Mouse (Mus musculus) stomach, embryonic 16.5 days (tissue): ENCODE data around the gene Nr1d1. TPM values are rescaled to one million over a fixed set of nuclear protein-coding genes. Genes with fewer than 3 reads are reported as not detected.
A peak's percentile ranks its signal among the peaks of the same experiment; 100 is the strongest.
"Not testable (repeated sequence)": the region's sequence is repeated elsewhere in the genome, so short reads cannot be mapped to it uniquely, and the experiment has no call there.

Source experiments
- ATAC-seq: fragments of 200-750 bp; cut with Nextera tagmentation; 2 replicates; pipeline ENCODE4 v1.8.0; 2017; ENCODE audit warnings: moderate number of reproducible peaks, moderate TSS enrichment; ENCODE audit not compliant: insufficient read depth, low FRiP score
- H3K27ac ChIP-seq: fragments of 300-500 bp; sonication (generic); 2 replicates; pipeline ENCODE4 v1.5.1; 2014; ENCODE audit warnings: low read length
- H3K27me3 ChIP-seq: fragments of 300-500 bp; sonication (generic); 2 replicates; pipeline ENCODE4 v1.6.1; 2014; ENCODE audit warnings: low read length, control low read depth, mixed read lengths; ENCODE audit not compliant: control insufficient read depth, insufficient read depth
- H3K36me3 ChIP-seq: fragments of 300-500 bp; sonication (generic); 2 replicates; pipeline ENCODE4 v1.6.1; 2014; ENCODE audit warnings: low read length; ENCODE audit not compliant: control insufficient read depth, insufficient read depth
- H3K4me1 ChIP-seq: fragments of 300-500 bp; sonication (generic); 2 replicates; pipeline ENCODE4 v1.6.1; 2014; ENCODE audit warnings: low read length, control low read depth, mixed read lengths; ENCODE audit not compliant: control insufficient read depth, insufficient read depth
- H3K4me2 ChIP-seq: fragments of 300-500 bp; sonication (generic); 2 replicates; pipeline ENCODE4 v1.6.1; 2014; ENCODE audit warnings: low read depth, low read length, mixed read lengths
- H3K4me3 ChIP-seq: fragments of 300-500 bp; sonication (generic); replicated peaks from 2 replicates; pipeline ENCODE4 v1.5.1; 2014; ENCODE audit warnings: mild to moderate bottlenecking, low read length
- H3K9ac ChIP-seq: fragments of 300-500 bp; sonication (generic); 2 replicates; pipeline ENCODE4 v1.6.1; 2014; ENCODE audit warnings: low read length
- H3K9me3 ChIP-seq: fragments of 300-500 bp; sonication (generic); replicated peaks from 2 replicates; pipeline ENCODE4 v1.6.1; 2016; ENCODE audit warnings: low read length, control low read depth; ENCODE audit not compliant: control insufficient read depth
- WGBS: fragments of 180-500 bp; shearing (Covaris S2); extraction: QIAGEN DNeasy Blood & Tissue Kit; methylation state at CpG from one replicate; pipeline ENCODE4 v1.1.7; 2014; 5-methylcytosine and 5-hydroxymethylcytosine counted together
- polyA plus RNA-seq: library from polyadenylated mRNA; unstranded; fragments of >200 nt; fragmentation: Nextera tagmentation; extraction: Ambion mirVana; gene quantifications from 2 replicates; pipeline ENCODE4 v1.2.1, GENCODE M21; 2015

Nr1d1 gene
- polyA plus RNA-seq, 1 experiment from 2014 or later: 2.6 TPM

DNA sequence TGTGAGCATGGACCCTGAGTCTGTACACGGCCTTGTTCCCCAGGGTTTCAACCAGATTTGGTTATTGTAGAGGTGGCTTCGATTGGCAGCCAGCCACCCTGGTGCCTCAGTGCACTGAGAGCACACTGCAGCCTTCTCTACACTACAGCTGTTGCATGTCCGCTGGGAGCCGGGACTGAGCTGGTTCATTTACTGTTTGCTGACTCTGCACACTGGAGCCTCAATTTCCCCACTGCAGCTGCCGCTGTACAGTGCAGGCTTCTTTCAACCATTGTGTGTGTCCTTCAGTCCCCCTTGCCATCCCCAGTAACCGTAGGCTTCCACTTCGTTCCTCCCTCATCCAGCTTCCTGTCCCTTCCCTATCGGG is 35.1 kb downstream of the Nr1d1 start:
- no peaks in the 10 kb centered on the region for H3K27me3 ChIP-seq
- H3K4me2 ChIP-seq: peak overlapping the region; percentile 80
- H3K9ac ChIP-seq: peak overlapping the region; percentile 97
- no peaks in the 10 kb centered on the region for H3K36me3 ChIP-seq
- ATAC-seq: peak; percentile 15; the same call in 1 of the 2 replicates
- WGBS: 8% methylated on average over 8 of the region's 8 CpGs
- H3K9me3 ChIP-seq: no peaks in the 10 kb centered on the region
- H3K4me1 ChIP-seq: peaks cover 36% of the 10 kb centered on the region
- peak overlapping the region; percentile 89 for H3K4me3 ChIP-seq
- peak overlapping the region; percentile 96 for H3K27ac ChIP-seq

- H3K36me3 ChIP-seq: no peaks in the 10 kb centered on the region
- no peak overlapping the region for H3K27ac ChIP-seq
- H3K4me1 ChIP-seq: peaks cover 25% of the 10 kb centered on the region
- ATAC-seq: no peak
- H3K4me2 ChIP-seq: no peak overlapping the region
- WGBS: 74% methylated on average over 9 of the region's 9 CpGs
- H3K9ac ChIP-seq: no peak overlapping the region
- H3K9me3 ChIP-seq: no peaks in the 10 kb centered on the region
- H3K27me3 ChIP-seq: no peaks in the 10 kb centered on the region
- no peak overlapping the region for H3K4me3 ChIP-seq
Observed at GRCm38 (mm10) chr11:98738925-98739324, 36.2 kb downstream of the Nr1d1 start.

GRCm38 (mm10) chr11:98738428-98738911 is 36.7 kb downstream of the Nr1d1 start:
- no peaks in the 10 kb centered on the region for H3K27me3 ChIP-seq
- no peak overlapping the region for H3K4me2 ChIP-seq
- H3K9me3 ChIP-seq: no peaks in the 10 kb centered on the region
- H3K4me1 ChIP-seq: peaks cover 20% of the 10 kb centered on the region
- ATAC-seq: no peak
- 46% methylated on average over 4 of the region's 4 CpGs for WGBS
- H3K9ac ChIP-seq: no peak overlapping the region
- no peak overlapping the region for H3K4me3 ChIP-seq
- H3K27ac ChIP-seq: no peak overlapping the region
- H3K36me3 ChIP-seq: no peaks in the 10 kb centered on the region

- not testable (repeated sequence) for H3K4me2 ChIP-seq, H3K9ac ChIP-seq, H3K27me3 ChIP-seq, H3K4me3 ChIP-seq, H3K27ac ChIP-seq, H3K9me3 ChIP-seq, ATAC-seq, H3K36me3 ChIP-seq
- WGBS: 84% methylated on average over 2 of the region's 2 CpGs
- H3K4me1 ChIP-seq: peaks cover 13% of the 10 kb centered on the region; the same call in 1 of the 2 replicates
Observed at GRCm38 (mm10) chr11:98737220-98737619, 37.9 kb downstream of the Nr1d1 start.

DNA sequence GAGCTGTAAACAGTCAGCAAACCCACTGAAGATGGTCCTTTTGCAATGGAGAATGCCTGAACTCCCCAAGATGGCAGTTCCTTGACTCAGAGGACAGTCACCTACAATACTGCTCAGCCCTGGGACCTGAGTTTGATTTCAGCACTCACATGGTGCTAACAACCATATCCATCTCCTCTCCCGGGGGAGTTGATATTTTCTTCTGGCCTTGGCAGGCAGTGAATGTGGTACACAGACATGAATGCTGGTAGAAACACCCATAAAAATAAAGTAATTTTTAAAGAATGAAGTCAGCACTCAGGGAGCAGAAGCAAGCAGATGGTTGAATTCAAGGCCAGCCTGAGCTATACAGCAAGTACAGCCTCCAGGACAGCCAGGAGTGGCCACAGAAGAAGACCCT is 39.0 kb downstream of the Nr1d1 start:
- 82% methylated on average over 1 of the region's 1 CpGs for WGBS
- Histone ChIP-seq H3K27ac (no peak overlapping the region), H3K9me3 (no peaks in the 10 kb centered on the region), H3K4me2 (no peak overlapping the region), H3K4me3 (no peak overlapping the region), H3K27me3 (no peaks in the 10 kb centered on the region), H3K36me3 (no peaks in the 10 kb centered on the region), H3K9ac (no peak overlapping the region), H3K4me1 (peaks cover 11% of the 10 kb centered on the region; the same call in 1 of the 2 replicates)
- ATAC-seq: no peak

- 89% methylated on average over 4 of the region's 4 CpGs for WGBS
- Histone ChIP-seq H3K36me3 (no peaks in the 10 kb centered on the region), H3K9me3 (no peaks in the 10 kb centered on the region), H3K27ac (no peak overlapping the region), H3K4me2 (no peak overlapping the region), H3K4me3 (no peak overlapping the region), H3K9ac (no peak overlapping the region), H3K27me3 (no peaks in the 10 kb centered on the region), H3K4me1 (peaks cover 6% of the 10 kb centered on the region; the same call in 1 of the 2 replicates)
- ATAC-seq: no peak
Observed at GRCm38 (mm10) chr11:98735111-98735510, 40.0 kb downstream of the Nr1d1 start.

DNA sequence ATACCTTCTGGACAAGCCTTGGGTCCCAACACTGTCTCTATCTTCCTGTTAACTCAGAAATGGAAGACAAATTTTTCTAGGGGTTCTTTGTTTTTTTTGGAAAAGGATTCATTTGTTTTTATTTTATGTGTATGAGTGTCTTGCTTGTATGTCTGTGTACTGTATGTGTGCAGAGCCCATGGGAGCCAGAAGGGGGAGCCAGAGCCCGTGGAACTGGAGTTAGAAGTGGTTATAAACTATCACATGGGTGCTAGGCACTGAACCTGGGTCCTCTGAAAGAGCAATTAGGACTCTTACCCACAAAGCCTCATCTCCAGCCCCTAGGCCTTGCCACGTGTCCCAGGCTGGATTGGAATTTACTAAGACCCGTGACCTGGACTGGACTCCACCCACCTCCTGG is 41.1 kb downstream of the Nr1d1 start:
- peaks cover 6% of the 10 kb centered on the region; the same call in 1 of the 2 replicates for H3K4me1 ChIP-seq
- H3K27ac ChIP-seq: no peak overlapping the region
- no peaks in the 10 kb centered on the region for H3K27me3 ChIP-seq
- no peak overlapping the region for H3K4me3 ChIP-seq
- H3K4me2 ChIP-seq: no peak overlapping the region
- no peak for ATAC-seq
- no peaks in the 10 kb centered on the region for H3K9me3 ChIP-seq
- H3K36me3 ChIP-seq: no peaks in the 10 kb centered on the region
- 72% methylated on average over 3 of the region's 3 CpGs for WGBS
- no peak overlapping the region for H3K9ac ChIP-seq

DNA sequence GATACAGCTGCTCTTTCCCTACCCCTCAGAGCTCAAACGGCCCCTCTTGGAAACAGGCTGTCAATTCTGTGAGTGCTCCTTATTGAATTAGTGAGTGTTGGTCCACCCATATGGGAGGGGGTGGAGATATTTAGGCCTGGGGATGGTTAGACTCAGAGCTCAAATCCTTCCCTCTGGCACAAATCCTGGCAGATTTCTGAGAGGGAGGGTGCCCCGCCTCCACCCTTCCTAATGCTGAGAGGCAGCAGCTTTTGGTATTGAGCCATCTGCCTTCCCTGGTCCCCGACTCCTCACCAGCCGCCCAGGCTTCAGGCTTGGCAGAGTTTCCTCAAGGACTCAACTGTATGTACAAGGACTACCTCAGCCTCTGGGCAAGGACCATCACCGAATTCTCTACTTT is 44.0 kb downstream of the Nr1d1 start:
- Histone ChIP-seq H3K4me3 (no peak overlapping the region), H3K36me3 (0 out of 2 replicates have a peak, but pooled peaks cover 3% of the 10 kb centered on the region), H3K9me3 (no peaks in the 10 kb centered on the region), H3K27ac (peak overlapping the region; percentile 70; the same call in 1 of the 2 replicates), H3K9ac (peak overlapping the region; percentile 14; the same call in 1 of the 2 replicates), H3K27me3 (no peaks in the 10 kb centered on the region), H3K4me1 (peaks cover 11% of the 10 kb centered on the region; the same call in 1 of the 2 replicates), H3K4me2 (no peak overlapping the region)
- peak; percentile 34; the same call in 1 of the 2 replicates for ATAC-seq
- WGBS: 52% methylated on average over 5 of the region's 5 CpGs

GRCm38 (mm10) chr11:98730727-98731126 is 44.4 kb downstream of the Nr1d1 start:
- H3K9me3 ChIP-seq: no peaks in the 10 kb centered on the region
- no peak overlapping the region for H3K4me2 ChIP-seq
- H3K36me3 ChIP-seq: 0 out of 2 replicates have a peak, but pooled peaks cover 3% of the 10 kb centered on the region
- 0 out of 2 replicates have a peak, but pooled peaks have one; percentile 30 for ATAC-seq
- H3K27ac ChIP-seq: peak overlapping the region; percentile 70
- H3K9ac ChIP-seq: no peak overlapping the region
- H3K4me3 ChIP-seq: no peak overlapping the region
- WGBS: 63% methylated on average over 4 of the region's 4 CpGs
- H3K27me3 ChIP-seq: no peaks in the 10 kb centered on the region
- H3K4me1 ChIP-seq: peaks cover 11% of the 10 kb centered on the region; the same call in 1 of the 2 replicates
